Comparison of ENCODE assay signal across 7 mouse cellular contexts in the genomic region with DNA sequence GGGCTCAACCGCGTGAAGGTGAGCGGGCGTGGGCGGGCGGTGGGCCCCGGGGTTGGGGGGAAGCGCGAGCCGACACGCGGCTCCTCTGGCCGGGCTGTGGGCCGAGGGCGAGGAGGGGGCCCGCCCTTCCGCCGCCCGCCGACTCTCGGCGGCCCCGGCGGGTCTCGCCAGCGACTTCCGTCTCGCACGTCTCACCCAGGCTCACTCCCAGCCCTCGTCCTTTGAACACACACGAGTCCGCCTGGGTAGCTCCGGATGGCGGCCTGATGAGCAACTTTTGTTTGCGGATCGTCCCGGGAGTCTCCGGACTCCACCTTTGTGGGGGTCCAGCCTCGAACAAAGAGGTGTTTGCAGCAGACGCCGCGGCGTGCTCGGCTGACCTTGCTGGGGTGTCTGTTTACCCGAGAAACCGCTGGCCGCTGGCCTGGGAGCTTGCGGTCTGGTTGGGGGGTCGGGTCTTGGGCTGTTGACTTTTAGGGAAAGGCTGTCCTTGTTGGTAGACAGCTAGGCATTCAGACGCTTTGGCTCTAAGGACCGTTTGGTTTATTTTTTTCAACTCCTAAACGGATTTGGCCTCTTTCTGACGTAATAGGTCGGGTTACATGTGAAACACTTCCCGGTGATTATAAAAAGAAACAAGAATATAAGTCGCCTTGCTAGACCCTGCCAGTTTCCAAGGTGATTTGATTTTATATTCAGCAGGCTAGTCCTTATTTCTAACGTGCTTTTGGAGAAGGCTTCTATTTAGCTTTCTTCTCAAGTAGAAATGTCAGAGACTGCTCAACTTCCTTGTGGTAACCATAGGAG. TPM values are rescaled to one million over a fixed set of nuclear protein-coding genes. Genes with fewer than 3 reads are reported as not detected.
DNase-seq lines count a peak whose midpoint lies in the region; ATAC-seq and TF ChIP-seq lines count a peak whose summit lies in the region.

No protein-coding gene starts in this region.

- H3K9ac ChIP-seq in MEL (ENCODE audit: control insufficient read depth, low read depth, low read length, poor library complexity, severe bottlenecking): peak overlapping the region; percentile 98
- peak overlapping the region; percentile 98 for H3K9ac ChIP-seq in kidney, embryonic 16.5 days (replicated peaks; ENCODE audit: low read length)
- H3K9ac ChIP-seq in lung, embryonic 16.5 days (ENCODE audit: low read length): peak overlapping the region; percentile 97

- no peaks in the 10 kb centered on the region for H3K27me3 ChIP-seq in MEL (ENCODE audit: control insufficient read depth in 1 of 2, insufficient read depth in 2 of 2, low read length in 2 of 2)
- no peaks in the 10 kb centered on the region for H3K27me3 ChIP-seq in kidney, embryonic 16.5 days (ENCODE audit: insufficient read depth, low read length)
- H3K27me3 ChIP-seq in lung, embryonic 16.5 days (ENCODE audit: control insufficient read depth, insufficient read depth, low read depth, low read length): no peaks in the 10 kb centered on the region

- peaks cover 2 to 13% of the 10 kb centered on the region in 2 experiments for H3K4me1 ChIP-seq in MEL (ENCODE audit: control insufficient read depth in 1 of 2, insufficient read depth in 2 of 2, low read length in 2 of 2)
- H3K4me1 ChIP-seq in kidney, embryonic 16.5 days (ENCODE audit: insufficient read depth, low read length): peaks cover 27% of the 10 kb centered on the region
- peaks cover 24% of the 10 kb centered on the region for H3K4me1 ChIP-seq in lung, embryonic 16.5 days (replicated peaks; ENCODE audit: control insufficient read depth, insufficient read depth, low read length)

- peaks cover 19 to 30% of the 10 kb centered on the region in 2 experiments for H3K36me3 ChIP-seq in MEL (ENCODE audit: control insufficient read depth in 1 of 2, insufficient read depth in 2 of 2, low read length in 2 of 2)
- H3K36me3 ChIP-seq in kidney, embryonic 16.5 days (ENCODE audit: insufficient read depth, low read length): peaks cover 10% of the 10 kb centered on the region
- H3K36me3 ChIP-seq in lung, embryonic 16.5 days (ENCODE audit: control insufficient read depth, insufficient read depth, low read length): peaks cover 6% of the 10 kb centered on the region

- H3K4me2 ChIP-seq in kidney, embryonic 16.5 days (replicated peaks; ENCODE audit: low read depth, low read length): peak overlapping the region; percentile 84
- H3K4me2 ChIP-seq in lung, embryonic 16.5 days (ENCODE audit: low read depth, low read length): peak overlapping the region; percentile 87

- WGBS in kidney, embryonic 16.5 days: under 1% methylated on average over 57 of the region's 57 CpGs
- WGBS in lung, embryonic 16.5 days: under 1% methylated on average over 45 of the region's 57 CpGs

- no peak for TF ChIP-seq CTCF in MEL (IDR thresholded peaks at IDR 0.05 in 2 of 3, conservative IDR thresholded peaks at IDR 0.05 in 1 of 3; ENCODE audit: control insufficient read depth in 1 of 3, insufficient read depth in 1 of 3, low read depth in 2 of 3, low read length in 3 of 3, poor library complexity in 1 of 3, severe bottlenecking in 1 of 3)

- peak overlapping the region; percentile 98 for H3K27ac ChIP-seq in MEL (ENCODE audit: control insufficient read depth, low read depth, low read length)
- H3K27ac ChIP-seq in kidney, embryonic 16.5 days (ENCODE audit: low read length): peak overlapping the region; percentile 97
- peak overlapping the region; percentile 98 for H3K27ac ChIP-seq in lung, embryonic 16.5 days (ENCODE audit: low read length)

- TF ChIP-seq POLR2A in MEL (IDR thresholded peaks at IDR 0.05; ENCODE audit: control insufficient read depth in 1 of 2, insufficient read depth in 1 of 2, low read depth in 1 of 2, low read length in 2 of 2, poor library complexity in 1 of 2): no peak; a peak in 1 of 4 replicates

- H3K79me2 ChIP-seq in MEL (ENCODE audit: control insufficient read depth, insufficient read depth, low read length, poor library complexity): peaks cover 44% of the 10 kb centered on the region

- H3K9me3 ChIP-seq in MEL (replicated peaks; ENCODE audit: insufficient read depth, low read length): no peaks in the 10 kb centered on the region
- no peaks in the 10 kb centered on the region for H3K9me3 ChIP-seq in kidney, embryonic 16.5 days (ENCODE audit: low read length)
- no peaks in the 10 kb centered on the region for H3K9me3 ChIP-seq in lung, embryonic 16.5 days (ENCODE audit: control insufficient read depth, low read length)

- TF ChIP-seq RAD21 in MEL (IDR thresholded peaks at IDR 0.05; ENCODE audit: low read depth, low read length): no peak

- TF ChIP-seq EP300 in MEL (IDR thresholded peaks at IDR 0.05; ENCODE audit: low read depth in 1 of 2, low read length in 2 of 2): no peak

- H3K4me3 ChIP-seq in MEL (ENCODE audit: control insufficient read depth in 1 of 2, insufficient read depth in 1 of 2, low read depth in 2 of 2, low read length in 2 of 2): peak overlapping the region; percentile 68 to 95
- peak overlapping the region; percentile 95 for H3K4me3 ChIP-seq in kidney, embryonic 16.5 days (ENCODE audit: low read length)
- H3K4me3 ChIP-seq in lung, embryonic 16.5 days (ENCODE audit: low read length): peak overlapping the region; percentile 97

- peak; percentile 84 for ATAC-seq in kidney, embryonic 16.5 days (ENCODE audit: low FRiP score, low TSS enrichment)
- peak; percentile 75 for ATAC-seq in lung, embryonic 16.5 days (ENCODE audit: low read depth)
- peak; percentile 44 for ATAC-seq in neutrophil, adult 5-6 weeks (ENCODE audit: extremely low read depth, insufficient number of reproducible peaks, low FRiP score, poor library complexity, severe bottlenecking)

- peak; percentile 85 for DNase-seq in CD4-positive helper T cell, adult 2 months (ENCODE audit: low read depth, low spot score)
- peak; percentile 73 for DNase-seq in MEL (ENCODE audit: low read depth, low spot score)
- DNase-seq in embryo, embryonic 10 days (ENCODE audit: low spot score): peak; percentile 73
- DNase-seq in heart, adult 8-10 months (ENCODE audit: low spot score): peak; percentile 55

TF ChIP-seq in MEL, 35 proteins besides CTCF, POLR2A, EP300 and RAD21:
- TF ChIP-seq ETS1 (IDR thresholded peaks at IDR 0.05; ENCODE audit: low read depth, low read length) (no peak), SIN3A (IDR thresholded peaks at IDR 0.05; ENCODE audit: low read length) (peak; percentile 81), ZNF384 (IDR thresholded peaks at IDR 0.05; ENCODE audit: low read depth, low read length) (no peak), MXI1 (IDR thresholded peaks at IDR 0.05; ENCODE audit: low read depth, low read length) (peak; percentile 69; the same call in 1 of the 2 replicates), NRF1 (IDR thresholded peaks at IDR 0.05; ENCODE audit: insufficient read depth, low read depth, low read length, poor library complexity, severe bottlenecking) (no peak), POLR2AphosphoS5 (IDR thresholded peaks at IDR 0.05; ENCODE audit: borderline replicate concordance, low read depth, low read length) (no peak), USF2 (IDR thresholded peaks at IDR 0.05; ENCODE audit: borderline replicate concordance in 1 of 2, insufficient read depth in 1 of 2, low read depth in 1 of 2, low read length in 2 of 2) (no peak), BHLHE40 (IDR thresholded peaks at IDR 0.05; ENCODE audit: borderline replicate concordance, low read depth, low read length) (0 out of 2 replicates have a peak, but pooled peaks have one; percentile 7), MYB (IDR thresholded peaks at IDR 0.05; ENCODE audit: low read depth, low read length) (no peak), SMC3 (IDR thresholded peaks at IDR 0.05; ENCODE audit: low read depth, low read length) (no peak), MAX (IDR thresholded peaks at IDR 0.05; ENCODE audit: low read length) (no peak; the same call in 1 of the 2 replicates), ELF1 (IDR thresholded peaks at IDR 0.05; ENCODE audit: low read depth, low read length) (no peak), HCFC1 (IDR thresholded peaks at IDR 0.05; ENCODE audit: low read depth, low read length) (peak; percentile 59)
TF ChIP-seq in MEL: peak in this region for 4.

RNA-seq across cellular contexts. Expression of gene Gng5, which starts 0.6 kb away (rescaled TPM):
- total RNA-seq in MEL (2012; rRNA removed): 186 and 193 TPM in 2 replicates
- polyA plus RNA-seq in MEL (2012; ENCODE audit: insufficient read depth in 1 of 2, insufficient read length in 2 of 2, low read depth in 1 of 2, low replicate concordance in 2 of 2, missing spikeins in 1 of 2): 1,000 to 10,000 TPM in 1 of 2 experiments, 100 to 1,000 TPM in 1; 266 to 2,226 TPM
- total RNA-seq in heart, adult 8-10 months (2022): 100 to 1,000 TPM; 252 to 269 (median 261) TPM
- polyA plus RNA-seq in kidney, embryonic 16.5 days (2015; fragmentation: Nextera tagmentation; extraction: Ambion mirVana): 865 and 917 TPM in 2 replicates
- 995 and 1,031 TPM in 2 replicates for polyA plus RNA-seq in lung, embryonic 16.5 days (2015; fragmentation: Nextera tagmentation; extraction: Ambion mirVana)
- total RNA-seq in neutrophil, adult 5-6 weeks (2017): 145 and 164 TPM in 2 replicates

RNA-seq across cellular contexts. Expression of gene Spata1, which starts 0.7 kb away (rescaled TPM):
- total RNA-seq in MEL (2012; rRNA removed): 1.1 and 1.2 TPM in 2 replicates
- 1 to 10 TPM in 1 of 2 experiments, not detected in 1; 1.9 TPM for polyA plus RNA-seq in MEL (2012; ENCODE audit: insufficient read depth in 1 of 2, insufficient read length in 2 of 2, low read depth in 1 of 2, low replicate concordance in 2 of 2, missing spikeins in 1 of 2)
- 1 to 10 TPM; 3.0 to 3.4 (median 3.2) TPM for total RNA-seq in heart, adult 8-10 months (2022)
- 5.1 and 6.4 TPM in 2 replicates for polyA plus RNA-seq in kidney, embryonic 16.5 days (2015; fragmentation: Nextera tagmentation; extraction: Ambion mirVana)
- polyA plus RNA-seq in lung, embryonic 16.5 days (2015; fragmentation: Nextera tagmentation; extraction: Ambion mirVana): 4.1 and 5.2 TPM in 2 replicates
- total RNA-seq in neutrophil, adult 5-6 weeks (2017): 34.6 and 35.1 TPM in 2 replicates

RNA-seq across cellular contexts. Expression of gene Rpf1, which starts 21.0 kb away (rescaled TPM):
- total RNA-seq in MEL (2012; rRNA removed): 68.3 and 72.3 TPM in 2 replicates
- 100 to 1,000 TPM in 1 of 2 experiments, 10 to 100 TPM in 1; 73.6 to 369 TPM for polyA plus RNA-seq in MEL (2012; ENCODE audit: insufficient read depth in 1 of 2, insufficient read length in 2 of 2, low read depth in 1 of 2, low replicate concordance in 2 of 2, missing spikeins in 1 of 2)
- 10 to 100 TPM; 10.7 to 13.2 (median 12.2) TPM for total RNA-seq in heart, adult 8-10 months (2022)
- 56.8 and 59.5 TPM in 2 replicates for polyA plus RNA-seq in kidney, embryonic 16.5 days (2015; fragmentation: Nextera tagmentation; extraction: Ambion mirVana)
- polyA plus RNA-seq in lung, embryonic 16.5 days (2015; fragmentation: Nextera tagmentation; extraction: Ambion mirVana): 49.1 and 52.2 TPM in 2 replicates
- 73.9 and 83.4 TPM in 2 replicates for total RNA-seq in neutrophil, adult 5-6 weeks (2017)

RNA-seq across cellular contexts. Expression of gene Ctbs, which starts 50.6 kb away (rescaled TPM):
- 3.2 and 3.7 TPM in 2 replicates for total RNA-seq in MEL (2012; rRNA removed)
- polyA plus RNA-seq in MEL (2012; ENCODE audit: insufficient read depth in 1 of 2, insufficient read length in 2 of 2, low read depth in 1 of 2, low replicate concordance in 2 of 2, missing spikeins in 1 of 2): 1 to 10 TPM in 1 of 2 experiments, not detected in 1; 5.1 TPM
- total RNA-seq in heart, adult 8-10 months (2022): 1 to 10 TPM; 2.7 to 4.1 (median 3.4) TPM
- polyA plus RNA-seq in kidney, embryonic 16.5 days (2015; fragmentation: Nextera tagmentation; extraction: Ambion mirVana): 14.0 and 17.4 TPM in 2 replicates
- polyA plus RNA-seq in lung, embryonic 16.5 days (2015; fragmentation: Nextera tagmentation; extraction: Ambion mirVana): 11.3 and 11.7 TPM in 2 replicates
- 24.1 and 30.8 TPM in 2 replicates for total RNA-seq in neutrophil, adult 5-6 weeks (2017)

Comparison
In these comparisons a context has a peak if more than half of its experiments do, and no peak if none do; other contexts are left out.
1. Peak in every context shown above with its lines: DNase-seq, ATAC-seq, H3K4me3 ChIP-seq and H3K27ac ChIP-seq.